Mouse (Mus musculus): ENCODE measurements around the gene Ddx1. TPM values are rescaled to one million over a fixed set of nuclear protein-coding genes. Genes with fewer than 3 reads are reported as not detected.

The Ddx1 gene
- total and polyA plus RNA-seq, 3 experiments, result 75.8 to 242 (median 117) TPM

DNA sequence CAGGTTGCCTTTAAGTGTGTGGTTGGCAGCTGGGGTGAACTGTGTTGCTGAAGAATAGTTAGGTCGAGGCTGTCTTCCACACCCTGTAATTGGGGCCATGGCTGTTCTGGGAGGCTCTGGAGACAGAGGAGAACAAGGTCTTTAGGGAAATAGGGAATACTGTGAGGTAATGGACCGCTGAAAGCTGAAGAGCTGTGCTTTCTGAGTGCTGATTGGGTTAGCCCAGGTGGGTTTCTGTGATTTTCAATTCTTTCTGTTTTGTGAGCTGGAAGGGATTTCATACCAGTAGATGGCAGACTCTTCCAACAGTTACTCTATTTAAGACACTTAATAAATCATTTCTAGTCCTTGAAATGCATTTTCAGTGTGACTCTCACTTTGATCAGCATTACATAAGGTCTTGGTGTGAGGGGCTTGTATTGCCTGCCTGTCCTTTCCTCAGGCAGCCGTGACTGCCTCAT, 44.4 kb upstream of the Ddx1 start (continued):
- TF ChIP-seq PAX5 (IDR thresholded peaks at IDR 0.05; ENCODE audit: low read length) (no peak), ZMIZ1 (IDR thresholded peaks at IDR 0.05; ENCODE audit: low read depth, low read length) (no peak)

- Histone ChIP-seq H3K27ac (ENCODE audit: insufficient read depth, low read depth) (no peak overlapping the region), H3K9me3 (replicated peaks; ENCODE audit: low read length) (no peaks in the 10 kb centered on the region), H3K27me3 (replicated peaks) (no peaks in the 10 kb centered on the region), H3K4me2 (ENCODE audit: insufficient read depth, low read depth, poor library complexity, severe bottlenecking) (no peak overlapping the region), H3K36me3 (replicated peaks in 1 of 2; ENCODE audit: control insufficient read depth in 1 of 2, insufficient read depth in 1 of 2, low read length in 1 of 2) (peaks cover 47 to 77% of the 10 kb centered on the region in 2 experiments), H3K4me1 (ENCODE audit: control insufficient read depth in 1 of 2, insufficient read depth in 2 of 2) (peaks cover 0 to 3% of the 10 kb centered on the region in 2 experiments; a peak in 1 of 4 replicates), H3K4me3 (replicated peaks in 1 of 3; ENCODE audit: low read depth in 2 of 3, low read length in 2 of 3, poor library complexity in 1 of 3) (no peak overlapping the region), H3K9ac (ENCODE audit: insufficient read depth, low read depth) (no peak overlapping the region), H3K79me2 (replicated peaks; ENCODE audit: control insufficient read depth, extremely low read depth, insufficient read depth, poor library complexity, severe bottlenecking) (no peaks in the 10 kb centered on the region; the same call in 1 of the 2 replicates)
- TF ChIP-seq MXI1 (IDR thresholded peaks at IDR 0.05; ENCODE audit: low read depth, low read length) (no peak), CHD2 (IDR thresholded peaks at IDR 0.05; ENCODE audit: low read length) (no peak), RAD21 (IDR thresholded peaks at IDR 0.05; ENCODE audit: low read depth, low read length) (no peak), HCFC1 (IDR thresholded peaks at IDR 0.05; ENCODE audit: low read depth, low read length) (no peak), MAZ (IDR thresholded peaks at IDR 0.05; ENCODE audit: low read depth, low read length) (no peak), TCF12 (IDR thresholded peaks at IDR 0.05; ENCODE audit: low read depth, low read length) (no peak), JUND (conservative IDR thresholded peaks at IDR 0.05; ENCODE audit: low read depth, low read length) (no peak), IRF4 (IDR thresholded peaks at IDR 0.05; ENCODE audit: low read depth, low read length) (no peak), NELFE (IDR thresholded peaks at IDR 0.05; ENCODE audit: low read depth, low read length) (no peak), ZMIZ1 (IDR thresholded peaks at IDR 0.05; ENCODE audit: low read depth, low read length) (no peak), PAX5 (IDR thresholded peaks at IDR 0.05; ENCODE audit: low read length) (no peak), MAX (IDR thresholded peaks at IDR 0.05; ENCODE audit: low read length) (no peak)
- in situ Hi-C loops (cut with MboI; ENCODE audit: low pct_ligation_motif_present, low pct_unique_long_range_greater_than_20kb, low sequenced_read_pairs), result no loop called here
- no peak for DNase-seq (ENCODE audit: extremely low read depth)
- dilution Hi-C loops (cut with MboI; ENCODE audit: extremely low pct_ligation_motif_present, extremely low pct_unique_long_range_greater_than_20kb, low sequenced_read_pairs), result no loop called here
These were observed 42.4 kb upstream of the Ddx1 start for GRCm38 (mm10) chr12:13291453-13291852.

DNA sequence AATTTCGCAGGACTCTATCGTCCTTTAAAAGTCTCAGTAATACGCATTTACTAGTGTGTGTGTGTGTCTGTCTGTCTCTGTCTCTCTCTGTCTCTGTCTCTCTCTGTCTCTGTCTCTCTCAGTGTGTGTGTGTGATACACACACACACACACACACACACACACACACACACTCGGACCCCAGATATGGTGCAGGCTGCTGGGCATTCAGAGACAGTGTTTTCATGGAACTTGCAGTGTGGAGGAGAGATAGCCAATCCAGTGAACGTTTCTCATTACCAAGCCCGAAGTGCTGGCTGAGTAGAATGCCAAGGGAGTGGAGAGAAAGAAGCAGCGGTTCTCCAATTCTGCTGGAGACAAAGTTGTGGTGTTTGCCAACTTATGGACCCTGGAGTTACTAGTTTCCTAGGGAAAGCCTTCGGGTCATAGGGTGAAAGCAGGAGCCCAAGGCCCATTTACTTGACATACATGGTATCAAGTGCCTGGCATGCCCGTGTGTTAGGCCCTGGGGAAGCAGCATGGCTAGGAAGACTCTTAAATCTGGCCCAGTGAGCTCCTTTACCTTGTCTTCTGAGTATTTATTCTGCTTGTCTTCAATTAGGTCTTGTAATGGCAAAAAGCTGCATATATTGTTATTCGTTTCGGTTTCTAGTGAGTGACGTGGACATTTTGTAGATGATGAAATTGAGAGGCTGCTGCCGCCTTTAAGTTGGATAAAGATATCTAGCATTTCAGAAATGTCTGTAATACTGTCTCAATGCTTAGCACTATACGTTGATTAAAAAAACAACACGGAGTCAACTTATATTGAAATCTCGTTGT, 20.8 kb upstream of the Ddx1 start:
- Histone ChIP-seq H3K4me3 (replicated peaks in 1 of 3; ENCODE audit: low read depth in 2 of 3, low read length in 2 of 3, poor library complexity in 1 of 3) (peak overlapping the region; percentile 83 to 99 (median 85)), H3K9me3 (replicated peaks; ENCODE audit: low read length) (no peaks in the 10 kb centered on the region), H3K9ac (ENCODE audit: insufficient read depth, low read depth) (peak overlapping the region; percentile 98), H3K79me2 (replicated peaks; ENCODE audit: control insufficient read depth, extremely low read depth, insufficient read depth, poor library complexity, severe bottlenecking) (peaks cover 21% of the 10 kb centered on the region), H3K4me1 (ENCODE audit: control insufficient read depth in 1 of 2, insufficient read depth in 2 of 2) (peaks cover 2 to 14% of the 10 kb centered on the region in 2 experiments; a peak in 2 of 4 replicates), H3K27me3 (replicated peaks) (no peaks in the 10 kb centered on the region), H3K27ac (ENCODE audit: insufficient read depth, low read depth) (peak overlapping the region; percentile 76), H3K4me2 (ENCODE audit: insufficient read depth, low read depth, poor library complexity, severe bottlenecking) (peak overlapping the region; percentile 67), H3K36me3 (replicated peaks in 1 of 2; ENCODE audit: control insufficient read depth in 1 of 2, insufficient read depth in 1 of 2, low read length in 1 of 2) (peaks cover 15 to 23% of the 10 kb centered on the region in 2 experiments)
- no peak for TF ChIP-seq ZMIZ1 (IDR thresholded peaks at IDR 0.05; ENCODE audit: low read depth, low read length)
- TF ChIP-seq POLR2A (IDR thresholded peaks at IDR 0.05; ENCODE audit: low read depth, low read length), result 0 out of 2 replicates have a peak, but pooled peaks have one; percentile 15
- no peak for TF ChIP-seq ZC3H11A (IDR thresholded peaks at IDR 0.05; ENCODE audit: low read depth, low read length)
- TF ChIP-seq ETS1 (conservative IDR thresholded peaks at IDR 0.05; ENCODE audit: low read depth, low read length), result 0 out of 2 replicates have a peak, but pooled peaks have one; percentile 24
- peak; percentile 28; the same call in 1 of the 2 replicates for TF ChIP-seq MYC (IDR thresholded peaks at IDR 0.05; ENCODE audit: low read depth, low read length)
- TF ChIP-seq USF1 (IDR thresholded peaks at IDR 0.05; ENCODE audit: low read depth, low read length), result no peak
- TF ChIP-seq IRF4 (IDR thresholded peaks at IDR 0.05; ENCODE audit: low read depth, low read length), result peak; percentile 15; the same call in 1 of the 2 replicates
- in situ Hi-C loops (cut with MboI; ENCODE audit: low pct_ligation_motif_present, low pct_unique_long_range_greater_than_20kb, low sequenced_read_pairs) (no loop called here), dilution Hi-C loops (cut with MboI; ENCODE audit: extremely low pct_ligation_motif_present, extremely low pct_unique_long_range_greater_than_20kb, low sequenced_read_pairs) (no loop called here)
- DNase-seq (ENCODE audit: extremely low read depth), result peak; percentile 29

All from CH12.LX (cell line).